Mouse (Mus musculus) lung, postnatal 0 days (tissue): ENCODE measurements around the gene Usp28. TPM values are rescaled to one million over a fixed set of nuclear protein-coding genes. Genes with fewer than 3 reads are reported as not detected.

Experiments used
- ATAC-seq: fragments of 200-750 bp; cut with Nextera tagmentation; 2 replicates; pipeline ENCODE4 v1.8.0; 2017; ENCODE audit warnings: moderate library complexity
- DNase-seq: peaks from one replicate; pipeline ENCODE4 v3.0.0-alpha.2; 2016; ENCODE audit warnings: low spot score
- H3K27ac ChIP-seq: fragments of 300-500 bp; sonication (generic); 2 replicates; pipeline ENCODE4 v1.5.1; 2014; ENCODE audit warnings: antibody characterized with exemption, mild to moderate bottlenecking, low read length, mixed read lengths
- H3K27me3 ChIP-seq: fragments of 300-500 bp; sonication (generic); replicated peaks from 2 replicates; pipeline ENCODE4 v1.6.1; 2014; ENCODE audit warnings: low read length, mixed read lengths; ENCODE audit not compliant: insufficient read depth
- H3K36me3 ChIP-seq: fragments of 300-500 bp; sonication (generic); 2 replicates; pipeline ENCODE4 v1.6.1; 2014; ENCODE audit warnings: low read length, mixed read lengths; ENCODE audit not compliant: insufficient read depth
- H3K4me1 ChIP-seq: fragments of 300-500 bp; sonication (generic); 2 replicates; pipeline ENCODE4 v1.6.1; 2014; ENCODE audit warnings: antibody characterized with exemption, low read depth, low read length, mixed read lengths; ENCODE audit not compliant: insufficient read depth
- H3K4me2 ChIP-seq: fragments of 300-500 bp; sonication (generic); replicated peaks from 2 replicates; pipeline ENCODE4 v1.6.1; 2014; ENCODE audit warnings: low read depth, mild to moderate bottlenecking, low read length, moderate library complexity, mixed read lengths
- H3K4me3 ChIP-seq: fragments of 300-500 bp; sonication (generic); 2 replicates; pipeline ENCODE4 v1.5.1; 2014; ENCODE audit warnings: low read depth, low read length
- H3K9ac ChIP-seq: fragments of 300-500 bp; sonication (generic); replicated peaks from 2 replicates; pipeline ENCODE4 v1.6.1; 2014; ENCODE audit warnings: low read depth, mild to moderate bottlenecking
- H3K9me3 ChIP-seq: fragments of 300-500 bp; sonication (generic); 2 replicates; pipeline ENCODE4 v1.6.1; 2016; ENCODE audit warnings: low read length, mixed read lengths
- CTCF ChIP-seq: IDR thresholded peaks from 2 replicates; pipeline ENCODE4 v1.5.1; 2016; ENCODE audit warnings: antibody characterized with exemption, mild to moderate bottlenecking
- EP300 ChIP-seq: IDR thresholded peaks from 2 replicates; pipeline ENCODE4 v1.6.1; 2016; ENCODE audit warnings: antibody characterized with exemption, mild to moderate bottlenecking, control low read depth
- WGBS: fragments of 180-500 bp; shearing (Covaris S2); extraction: QIAGEN DNeasy Blood & Tissue Kit; methylation state at CpG from one replicate; pipeline ENCODE4 v1.1.7; 2014; 5-methylcytosine and 5-hydroxymethylcytosine counted together
- polyA plus RNA-seq: library from polyadenylated mRNA; unstranded; fragments of >200 nt; fragmentation: Nextera tagmentation; extraction: Ambion mirVana; gene quantifications from 2 replicates; pipeline ENCODE4 v1.2.1, GENCODE M21; 2015

Usp28 gene
- polyA plus RNA-seq, 1 experiment from 2014 or later, result 8.8 TPM

DNA sequence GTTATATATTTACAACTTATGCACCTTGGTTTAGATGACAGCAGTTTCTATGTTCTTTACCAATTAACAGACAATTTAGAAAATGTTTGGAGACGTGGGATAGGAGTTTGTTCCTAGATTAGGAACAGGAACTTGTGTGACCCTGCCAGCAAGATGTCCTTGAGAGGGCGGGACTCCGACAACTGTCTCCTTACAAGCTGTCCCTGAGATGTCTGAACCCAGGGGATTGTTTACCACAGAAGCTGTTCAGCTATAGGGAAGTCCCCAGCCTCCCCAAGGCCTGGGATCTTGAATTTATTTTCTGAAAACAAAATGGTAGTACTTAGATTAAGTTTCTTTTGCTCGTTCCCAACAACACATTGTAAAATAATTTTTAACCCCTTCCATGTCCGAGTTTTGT, 65.7 kb downstream of the Usp28 start:
- Histone ChIP-seq H3K9me3 (no peaks in the 10 kb centered on the region), H3K9ac (no peak overlapping the region), H3K27ac (no peak overlapping the region), H3K4me3 (no peak overlapping the region), H3K36me3 (no peaks in the 10 kb centered on the region), H3K4me1 (no peaks in the 10 kb centered on the region), H3K27me3 (no peaks in the 10 kb centered on the region), H3K4me2 (no peak overlapping the region)
- ATAC-seq (no peak), DNase-seq (no peak)
- 55% methylated on average over 5 of the region's 5 CpGs for WGBS
- TF ChIP-seq EP300, result no peak
- no peak for TF ChIP-seq CTCF

DNA sequence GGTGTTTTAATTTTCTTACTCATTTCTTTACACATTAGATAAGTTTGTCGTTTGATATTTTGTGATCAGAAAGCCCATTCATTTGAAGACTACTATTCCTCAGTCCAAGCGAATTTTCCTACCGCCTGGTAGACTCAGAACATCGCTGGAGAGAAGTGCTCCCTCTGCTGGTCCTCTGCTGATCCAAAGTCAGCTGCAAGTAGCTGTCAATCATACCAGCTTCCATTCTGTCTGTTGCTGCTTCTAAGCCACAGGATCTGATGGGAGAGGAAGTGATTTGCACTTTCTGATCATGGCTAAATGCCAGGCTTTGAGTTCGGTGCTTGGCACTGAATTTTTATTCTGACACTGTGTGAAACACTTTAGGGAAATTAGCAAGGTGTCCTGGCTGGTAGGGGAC, 66.2 kb downstream of the Usp28 start:
- H3K4me3 ChIP-seq, result no peak overlapping the region
- H3K9me3 ChIP-seq, result no peaks in the 10 kb centered on the region
- no peaks in the 10 kb centered on the region for H3K27me3 ChIP-seq
- H3K27ac ChIP-seq, result no peak overlapping the region
- no peak overlapping the region for H3K9ac ChIP-seq
- TF ChIP-seq CTCF, result peak; percentile 85
- TF ChIP-seq EP300, result no peak
- no peaks in the 10 kb centered on the region; the same call in 1 of the 2 replicates for H3K4me1 ChIP-seq
- DNase-seq (peak; percentile 76), ATAC-seq (no peak)
- H3K4me2 ChIP-seq, result no peak overlapping the region
- WGBS, result 8% methylated on average over 5 of the region's 5 CpGs
- no peaks in the 10 kb centered on the region for H3K36me3 ChIP-seq

DNA sequence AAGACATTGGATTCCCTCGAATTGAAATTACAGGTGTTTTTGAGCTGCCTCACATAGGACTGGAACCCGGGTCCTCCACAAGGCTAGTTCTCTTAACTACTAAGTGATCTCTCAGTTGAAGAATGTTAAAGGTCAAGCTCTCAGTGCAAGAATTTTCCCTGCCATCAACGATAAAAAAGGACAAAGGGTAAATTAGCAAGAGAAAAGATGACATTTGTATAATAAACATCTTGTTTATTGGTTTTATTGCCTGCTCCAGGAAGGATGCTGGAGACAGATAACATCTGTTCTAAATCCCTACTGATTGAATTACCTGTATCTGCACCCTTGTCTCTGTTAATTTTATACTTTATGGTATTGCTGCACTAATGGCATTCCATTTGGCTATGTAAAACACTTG, 68.9 kb downstream of the Usp28 start:
- no peaks in the 10 kb centered on the region for H3K27me3 ChIP-seq
- no peak overlapping the region for H3K4me3 ChIP-seq
- H3K36me3 ChIP-seq, result peaks cover 4% of the 10 kb centered on the region
- TF ChIP-seq EP300 (no peak), CTCF (no peak)
- H3K9me3 ChIP-seq, result no peaks in the 10 kb centered on the region
- no peaks in the 10 kb centered on the region; the same call in 1 of the 2 replicates for H3K4me1 ChIP-seq
- DNase-seq, result no peak
- H3K9ac ChIP-seq, result no peak overlapping the region
- no peak overlapping the region for H3K4me2 ChIP-seq
- 74% methylated on average over 3 of the region's 3 CpGs for WGBS
- ATAC-seq, result no peak
- H3K27ac ChIP-seq, result no peak overlapping the region

DNA sequence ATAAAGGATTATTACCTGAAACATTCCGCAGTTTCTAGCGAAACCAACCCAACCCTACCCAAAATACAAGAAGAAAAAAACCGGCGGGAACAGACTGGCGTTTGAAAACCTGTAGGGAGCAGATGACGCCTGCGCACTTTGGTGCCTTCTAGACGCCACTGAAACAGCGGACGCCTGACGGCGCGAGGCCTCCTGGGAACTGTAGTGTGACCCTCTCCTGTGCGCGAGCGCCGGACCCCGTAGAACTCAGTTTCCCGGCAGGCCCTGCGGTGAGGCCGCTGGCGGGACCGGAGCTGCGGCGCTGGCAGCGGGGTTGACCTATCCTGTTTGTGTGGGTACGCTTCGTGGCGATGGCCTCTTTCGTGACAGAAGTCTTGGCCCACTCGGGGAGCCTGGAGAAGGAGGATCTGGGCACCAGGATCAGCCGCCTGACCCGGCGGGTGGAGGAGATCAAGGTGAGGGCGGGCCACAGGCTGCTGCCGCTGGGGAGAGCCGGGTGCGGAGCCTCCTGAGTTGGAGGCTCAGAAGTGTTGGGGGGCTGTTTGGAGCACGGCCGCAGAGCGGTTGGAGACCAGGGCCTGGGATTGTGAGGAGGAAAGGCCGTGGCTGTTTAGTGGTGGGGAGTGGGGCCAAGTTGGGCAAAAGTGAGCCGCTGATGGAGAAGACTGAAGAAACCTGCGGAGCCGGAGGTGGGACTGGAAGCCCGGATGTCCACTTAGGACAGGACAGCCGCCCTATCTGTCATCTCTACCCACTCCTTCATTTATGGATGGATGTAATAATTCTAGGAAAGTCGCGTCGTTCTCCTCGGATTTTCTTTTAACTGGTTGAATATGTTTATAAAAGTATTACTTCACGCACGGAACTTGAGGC, 70.4 kb downstream of the Usp28 start, which contains the start of gene Zw10:
Zw10 (plus strand) TSS at position 281 of the 873 bp plus-strand sequence.
- 1% methylated on average over 52 of the region's 53 CpGs for WGBS

DNA sequence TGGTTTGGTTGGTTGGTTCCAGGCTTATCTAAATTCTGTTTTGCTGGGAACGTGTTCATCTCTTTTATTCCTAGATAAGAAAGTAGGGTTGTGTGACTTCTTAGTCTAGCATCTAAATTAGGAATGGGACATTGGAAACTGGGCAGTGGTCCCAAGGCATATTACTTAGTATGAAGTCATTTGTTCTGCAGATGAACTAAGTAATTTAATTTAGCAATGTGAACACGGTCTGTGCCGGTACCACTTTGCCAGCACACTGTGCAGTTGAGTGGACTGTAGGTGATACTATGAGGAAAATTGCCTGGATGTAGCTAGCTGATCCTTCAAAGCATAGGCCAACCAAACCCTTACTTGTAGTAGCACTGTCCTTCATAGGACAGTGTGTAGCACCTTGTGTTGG, 91.7 kb downstream of the Usp28 start:
- H3K4me1 ChIP-seq, result no peaks in the 10 kb centered on the region
- H3K4me3 ChIP-seq, result no peak overlapping the region
- no peak for ATAC-seq
- TF ChIP-seq EP300, result no peak
- no peak for TF ChIP-seq CTCF
- no peaks in the 10 kb centered on the region for H3K27me3 ChIP-seq
- H3K9me3 ChIP-seq, result no peaks in the 10 kb centered on the region
- no peak overlapping the region for H3K9ac ChIP-seq
- WGBS, result 89% methylated on average over 3 of the region's 3 CpGs
- peaks cover 21% of the 10 kb centered on the region; the same call in 1 of the 2 replicates for H3K36me3 ChIP-seq
- H3K4me2 ChIP-seq, result no peak overlapping the region
- no peak overlapping the region for H3K27ac ChIP-seq
- DNase-seq, result no peak

More for the DNA sequence above, 70.4 kb downstream of the Usp28 start, which contains the start of gene Zw10:
- Histone ChIP-seq H3K27me3 (no peaks in the 10 kb centered on the region), H3K36me3 (peaks cover 4% of the 10 kb centered on the region), H3K9ac (peak within 1 kb of the TSS; percentile 76), H3K4me2 (peak within 1 kb of the TSS; percentile 78), H3K4me1 (no peaks in the 10 kb centered on the region; the same call in 1 of the 2 replicates), H3K4me3 (peak within 1 kb of the TSS; percentile 88), H3K9me3 (no peaks in the 10 kb centered on the region), H3K27ac (peak within 1 kb of the TSS; percentile 69)
- peak; percentile 98 for DNase-seq
- TF ChIP-seq CTCF (no peak), EP300 (no peak)
- ATAC-seq, result peak; percentile 99

DNA sequence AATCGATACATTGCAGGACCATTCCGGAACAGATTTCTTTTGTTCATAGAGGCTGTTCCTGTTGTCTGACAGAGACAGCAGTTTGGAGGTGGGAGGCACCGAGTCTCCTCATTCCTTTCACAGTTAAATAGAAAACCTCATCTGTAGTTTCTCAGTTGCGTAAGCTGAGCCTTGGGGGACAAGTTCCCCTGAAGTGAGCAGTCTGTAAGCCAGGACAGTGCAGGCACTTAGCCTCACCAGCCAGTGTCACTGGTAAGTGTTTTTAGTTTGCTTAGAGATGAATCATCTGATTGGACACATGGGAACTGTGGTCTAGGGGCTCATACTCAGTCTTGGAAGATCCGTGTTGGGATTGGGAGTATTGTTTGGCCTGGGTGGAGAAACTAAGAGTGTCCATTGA, 95.9 kb downstream of the Usp28 start, which contains the start of gene Tmprss5:
Tmprss5 (plus strand) TSS at position 154 of the 400 bp plus-strand sequence.
- Histone ChIP-seq H3K36me3 (peaks cover 5% of the 10 kb centered on the region; the same call in 1 of the 2 replicates), H3K27me3 (no peaks in the 10 kb centered on the region), H3K4me2 (no peak within 1 kb of the TSS), H3K4me3 (no peak within 1 kb of the TSS), H3K9ac (no peak within 1 kb of the TSS), H3K4me1 (no peaks in the 10 kb centered on the region), H3K27ac (no peak within 1 kb of the TSS), H3K9me3 (no peaks in the 10 kb centered on the region)
- TF ChIP-seq CTCF (no peak), EP300 (no peak)
- ATAC-seq, result no peak
- 65% methylated on average over 5 of the region's 5 CpGs for WGBS
- no peak for DNase-seq
